Mouse (Mus musculus) midbrain, embryonic 16.5 days (tissue): ENCODE measurements around the gene Dgkg. TPM values are rescaled to one million over a fixed set of nuclear protein-coding genes. Genes with fewer than 3 reads are reported as not detected.

Experiments used
- ATAC-seq: fragments of 200-750 bp; cut with Nextera tagmentation; 2 replicates; pipeline ENCODE4 v1.8.0; 2017; ENCODE audit warnings: moderate TSS enrichment
- H3K27ac ChIP-seq: fragments of 300-500 bp; sonication (generic); 2 replicates; pipeline ENCODE4 v1.5.1; 2014; ENCODE audit warnings: mild to moderate bottlenecking, low read length, mixed read lengths
- H3K27me3 ChIP-seq: fragments of 300-500 bp; sonication (generic); 2 replicates; pipeline ENCODE4 v1.6.1; 2014; ENCODE audit warnings: low read depth, low read length, mixed read lengths; ENCODE audit not compliant: control insufficient read depth, insufficient read depth
- H3K36me3 ChIP-seq: fragments of 300-500 bp; sonication (generic); 2 replicates; pipeline ENCODE4 v1.6.1; 2014; ENCODE audit warnings: mild to moderate bottlenecking, low read length, moderate library complexity, mixed read lengths; ENCODE audit not compliant: control insufficient read depth, insufficient read depth
- H3K4me1 ChIP-seq: fragments of 300-500 bp; sonication (generic); 2 replicates; pipeline ENCODE4 v1.6.1; 2014; ENCODE audit warnings: mild to moderate bottlenecking, low read length, mixed read lengths; ENCODE audit not compliant: control insufficient read depth, insufficient read depth
- H3K4me2 ChIP-seq: fragments of 300-500 bp; sonication (generic); 2 replicates; pipeline ENCODE4 v1.6.1; 2014; ENCODE audit warnings: mild to moderate bottlenecking, low read length, mixed read lengths
- H3K4me3 ChIP-seq: fragments of 300-500 bp; sonication (generic); 2 replicates; pipeline ENCODE4 v1.5.1; 2014; ENCODE audit warnings: low read depth, mild to moderate bottlenecking, low read length, moderate library complexity, mixed read lengths
- H3K9ac ChIP-seq: fragments of 300-500 bp; sonication (generic); 2 replicates; pipeline ENCODE4 v1.6.1; 2014; ENCODE audit warnings: low read depth, low read length, mixed read lengths
- H3K9me3 ChIP-seq: fragments of 300-500 bp; sonication (generic); replicated peaks from 2 replicates; pipeline ENCODE4 v1.6.1; 2014; ENCODE audit warnings: mild to moderate bottlenecking, low read length, mixed read lengths; ENCODE audit not compliant: control insufficient read depth, poor library complexity, severe bottlenecking
- WGBS: fragments of 180-500 bp; shearing (Covaris S2); extraction: QIAGEN DNeasy Blood & Tissue Kit; methylation state at CpG from one replicate; pipeline ENCODE4 v1.1.7; 2014; 5-methylcytosine and 5-hydroxymethylcytosine counted together
- polyA plus RNA-seq: library from polyadenylated mRNA; unstranded; fragments of >200 nt; fragmentation: Nextera tagmentation; extraction: Ambion mirVana; gene quantifications from 2 replicates; pipeline ENCODE4 v1.2.1, GENCODE M21; 2015

Gene Dgkg
- polyA plus RNA-seq, 1 experiment from 2014 or later = 4.6 TPM

- no peaks in the 10 kb centered on the region for H3K9me3 ChIP-seq
These were observed 19.7 kb downstream of the Dgkg start for GRCm38 (mm10) chr16:22637311-22637710.

GRCm38 (mm10) chr16:22635706-22636105, 21.3 kb downstream of the Dgkg start:
- Histone ChIP-seq H3K4me3 (no peak overlapping the region), H3K27ac (no peak overlapping the region), H3K4me2 (no peak overlapping the region), H3K36me3 (no peaks in the 10 kb centered on the region), H3K27me3 (no peaks in the 10 kb centered on the region), H3K4me1 (no peaks in the 10 kb centered on the region), H3K9ac (no peak overlapping the region), H3K9me3 (no peaks in the 10 kb centered on the region)
- WGBS = 66% methylated on average over 8 of the region's 8 CpGs
- no peak for ATAC-seq

More at GRCm38 (mm10) chr16:22637311-22637710, 19.7 kb downstream of the Dgkg start:
- no peaks in the 10 kb centered on the region for H3K36me3 ChIP-seq
- ATAC-seq = no peak
- H3K4me2 ChIP-seq = no peak overlapping the region
- 46% methylated on average over 3 of the region's 3 CpGs for WGBS
- H3K27ac ChIP-seq = no peak overlapping the region
- no peaks in the 10 kb centered on the region for H3K27me3 ChIP-seq
- H3K9ac ChIP-seq = no peak overlapping the region
- H3K4me1 ChIP-seq = no peaks in the 10 kb centered on the region
- no peak overlapping the region for H3K4me3 ChIP-seq

GRCm38 (mm10) chr16:22633063-22633462, 24.0 kb downstream of the Dgkg start:
- Histone ChIP-seq H3K4me1 (no peaks in the 10 kb centered on the region), H3K4me3 (no peak overlapping the region), H3K27ac (no peak overlapping the region), H3K27me3 (no peaks in the 10 kb centered on the region), H3K9me3 (no peaks in the 10 kb centered on the region), H3K9ac (no peak overlapping the region), H3K36me3 (no peaks in the 10 kb centered on the region), H3K4me2 (no peak overlapping the region)
- WGBS = 93% methylated on average over 4 of the region's 4 CpGs
- ATAC-seq = no peak

GRCm38 (mm10) chr16:22630351-22630750, 26.7 kb downstream of the Dgkg start:
- ATAC-seq = no peak
- H3K9me3 ChIP-seq = no peaks in the 10 kb centered on the region
- H3K4me3 ChIP-seq = no peak overlapping the region
- no peaks in the 10 kb centered on the region for H3K27me3 ChIP-seq
- no peak overlapping the region for H3K27ac ChIP-seq
- H3K9ac ChIP-seq = no peak overlapping the region
- H3K36me3 ChIP-seq = no peaks in the 10 kb centered on the region
- H3K4me2 ChIP-seq = no peak overlapping the region
- WGBS = 80% methylated on average over 4 of the region's 4 CpGs
- no peaks in the 10 kb centered on the region for H3K4me1 ChIP-seq

GRCm38 (mm10) chr16:22629900-22630299, 27.1 kb downstream of the Dgkg start:
- H3K4me3 ChIP-seq = no peak overlapping the region
- ATAC-seq = no peak
- H3K4me2 ChIP-seq = no peak overlapping the region
- 90% methylated on average over 4 of the region's 4 CpGs for WGBS
- no peak overlapping the region for H3K9ac ChIP-seq
- no peaks in the 10 kb centered on the region for H3K9me3 ChIP-seq
- no peak overlapping the region for H3K27ac ChIP-seq
- no peaks in the 10 kb centered on the region for H3K27me3 ChIP-seq
- no peaks in the 10 kb centered on the region for H3K4me1 ChIP-seq
- no peaks in the 10 kb centered on the region for H3K36me3 ChIP-seq

GRCm38 (mm10) chr16:22625987-22626386, 31.0 kb downstream of the Dgkg start:
- Histone ChIP-seq H3K4me3 (no peak overlapping the region), H3K9ac (no peak overlapping the region), H3K4me1 (no peaks in the 10 kb centered on the region; the same call in 1 of the 2 replicates), H3K9me3 (no peaks in the 10 kb centered on the region), H3K36me3 (no peaks in the 10 kb centered on the region), H3K27ac (no peak overlapping the region), H3K27me3 (no peaks in the 10 kb centered on the region), H3K4me2 (no peak overlapping the region)
- ATAC-seq = no peak
- 97% methylated on average over 5 of the region's 5 CpGs for WGBS

GRCm38 (mm10) chr16:22625412-22625811, 31.6 kb downstream of the Dgkg start:
- no peaks in the 10 kb centered on the region for H3K27me3 ChIP-seq

GRCm38 (mm10) chr16:22622286-22622685, 34.7 kb downstream of the Dgkg start:
- WGBS = 46% methylated on average over 9 of the region's 9 CpGs
- no peak for ATAC-seq

More at GRCm38 (mm10) chr16:22625412-22625811, 31.6 kb downstream of the Dgkg start:
- Histone ChIP-seq H3K27ac (no peak overlapping the region), H3K4me2 (no peak overlapping the region), H3K4me1 (no peaks in the 10 kb centered on the region; the same call in 1 of the 2 replicates), H3K9ac (no peak overlapping the region), H3K36me3 (no peaks in the 10 kb centered on the region), H3K9me3 (no peaks in the 10 kb centered on the region), H3K4me3 (no peak overlapping the region)
- ATAC-seq = no peak
- WGBS = 86% methylated on average over 5 of the region's 5 CpGs

GRCm38 (mm10) chr16:22621299-22621920, 35.6 kb downstream of the Dgkg start:
- WGBS = 86% methylated on average over 13 of the region's 13 CpGs
- ATAC-seq = no peak
- no peak overlapping the region for H3K4me3 ChIP-seq
- no peaks in the 10 kb centered on the region for H3K9me3 ChIP-seq
- H3K36me3 ChIP-seq = no peaks in the 10 kb centered on the region
- H3K4me1 ChIP-seq = no peaks in the 10 kb centered on the region; the same call in 1 of the 2 replicates
- H3K27ac ChIP-seq = no peak overlapping the region
- H3K27me3 ChIP-seq = no peaks in the 10 kb centered on the region
- H3K4me2 ChIP-seq = no peak overlapping the region
- no peak overlapping the region for H3K9ac ChIP-seq

More at GRCm38 (mm10) chr16:22622286-22622685, 34.7 kb downstream of the Dgkg start:
- Histone ChIP-seq H3K9ac (no peak overlapping the region), H3K4me3 (no peak overlapping the region), H3K9me3 (no peaks in the 10 kb centered on the region), H3K27me3 (no peaks in the 10 kb centered on the region), H3K27ac (no peak overlapping the region), H3K36me3 (no peaks in the 10 kb centered on the region), H3K4me2 (no peak overlapping the region), H3K4me1 (no peaks in the 10 kb centered on the region; the same call in 1 of the 2 replicates)
